Mouse (Mus musculus): ENCODE measurements around the gene Med4.

Med4 gene

GRCm38 (mm10) chr14:73509765-73510423 lies at the start of gene Med4:
Gene Med4 (plus strand): TSS chr14:73510025.
- peak; percentile 93 to 94 for DNase-seq (ENCODE audit: low read depth in 2 of 2, low spot score in 2 of 2)

- DNase-seq (ENCODE audit: low read depth in 2 of 2, low spot score in 2 of 2), result no peak
Observed at GRCm38 (mm10) chr14:73460514-73461134, 49.2 kb upstream of the Med4 start.

- no peak for DNase-seq (ENCODE audit: low read depth in 2 of 2, low spot score in 2 of 2)
Observed at GRCm38 (mm10) chr14:73462211-73462610, 47.6 kb upstream of the Med4 start.

GRCm38 (mm10) chr14:73467697-73468096 lies 42.1 kb upstream of the Med4 start:
- no peak for DNase-seq (ENCODE audit: low read depth in 2 of 2, low spot score in 2 of 2)

GRCm38 (mm10) chr14:73469506-73469905 lies 40.3 kb upstream of the Med4 start:
- no peak for DNase-seq (ENCODE audit: low read depth in 2 of 2, low spot score in 2 of 2)

- DNase-seq (ENCODE audit: low read depth in 2 of 2, low spot score in 2 of 2), result no peak
Observed at GRCm38 (mm10) chr14:73470593-73470992, 39.2 kb upstream of the Med4 start.

- DNase-seq (ENCODE audit: low read depth in 2 of 2, low spot score in 2 of 2), result no peak
Observed at GRCm38 (mm10) chr14:73472205-73472604, 37.6 kb upstream of the Med4 start.

- no peak for DNase-seq (ENCODE audit: low read depth in 2 of 2, low spot score in 2 of 2)
Observed at GRCm38 (mm10) chr14:73473670-73474460, 36.0 kb upstream of the Med4 start.

GRCm38 (mm10) chr14:73474636-73475093 lies 35.2 kb upstream of the Med4 start:
- DNase-seq (ENCODE audit: low read depth in 2 of 2, low spot score in 2 of 2), result peak; percentile 4 to 16

GRCm38 (mm10) chr14:73475506-73475905 lies 34.3 kb upstream of the Med4 start:
- DNase-seq (ENCODE audit: low read depth in 2 of 2, low spot score in 2 of 2), result no peak

- DNase-seq (ENCODE audit: low read depth in 2 of 2, low spot score in 2 of 2), result no peak
Observed at GRCm38 (mm10) chr14:73476361-73476934, 33.4 kb upstream of the Med4 start.

GRCm38 (mm10) chr14:73477077-73477476 lies 32.7 kb upstream of the Med4 start:
- no peak for DNase-seq (ENCODE audit: low read depth in 2 of 2, low spot score in 2 of 2)

- DNase-seq (ENCODE audit: low read depth in 2 of 2, low spot score in 2 of 2), result no peak
Observed at GRCm38 (mm10) chr14:73478321-73478720, 31.5 kb upstream of the Med4 start.

GRCm38 (mm10) chr14:73479771-73480170 lies 30.1 kb upstream of the Med4 start:
- DNase-seq (ENCODE audit: low read depth in 2 of 2, low spot score in 2 of 2), result no peak

- DNase-seq (ENCODE audit: low read depth in 2 of 2, low spot score in 2 of 2), result no peak
Observed at GRCm38 (mm10) chr14:73483516-73484229, 26.2 kb upstream of the Med4 start.

GRCm38 (mm10) chr14:73484366-73485110 lies 25.3 kb upstream of the Med4 start:
- DNase-seq (ENCODE audit: low read depth in 2 of 2, low spot score in 2 of 2), result no peak

- DNase-seq (ENCODE audit: low read depth in 2 of 2, low spot score in 2 of 2), result no peak
Observed at GRCm38 (mm10) chr14:73486641-73487040, 23.2 kb upstream of the Med4 start.

- no peak for DNase-seq (ENCODE audit: low read depth in 2 of 2, low spot score in 2 of 2)
Observed at GRCm38 (mm10) chr14:73493356-73493755, 16.5 kb upstream of the Med4 start.

GRCm38 (mm10) chr14:73494122-73494521 lies 15.7 kb upstream of the Med4 start:
- DNase-seq (ENCODE audit: low read depth in 2 of 2, low spot score in 2 of 2), result no peak

- DNase-seq (ENCODE audit: low read depth in 2 of 2, low spot score in 2 of 2), result no peak
Observed at GRCm38 (mm10) chr14:73495753-73496152, 14.1 kb upstream of the Med4 start.

Measured in CD8-positive naive resting alpha-beta T cell, adult 2 months (primary cell).